Mouse (Mus musculus): ENCODE measurements around the gene Mfsd2b. TPM values are rescaled to one million over a fixed set of nuclear protein-coding genes. Genes with fewer than 3 reads are reported as not detected.
"Not testable (repeated sequence)": the region's sequence is repeated elsewhere in the genome, so short reads cannot be mapped to it uniquely, and the experiment has no call there.

The Mfsd2b gene
- polyA plus RNA-seq (2015; fragmentation: Nextera tagmentation; extraction: Ambion mirVana), result 3.3 and 3.4 TPM in 2 replicates

- Histone ChIP-seq H3K4me3 (replicated peaks; ENCODE audit: low read length) (peak within 1 kb of the TSS; percentile 35), H3K36me3 (ENCODE audit: control insufficient read depth, insufficient read depth, low read length) (peaks cover 5% of the 10 kb centered on the region; the same call in 1 of the 2 replicates), H3K27me3 (ENCODE audit: control insufficient read depth, insufficient read depth, low read length) (0 out of 2 replicates have a peak, but pooled peaks cover 2% of the 10 kb centered on the region), H3K27ac (ENCODE audit: low read length) (no peak within 1 kb of the TSS), H3K4me2 (ENCODE audit: low read depth, low read length) (peak within 1 kb of the TSS; percentile 67), H3K4me1 (ENCODE audit: control insufficient read depth, insufficient read depth, low read length) (peaks cover 6% of the 10 kb centered on the region), H3K9me3 (replicated peaks; ENCODE audit: control insufficient read depth, low read length) (no peaks in the 10 kb centered on the region), H3K9ac (ENCODE audit: low read length) (peak within 1 kb of the TSS; percentile 61)
- 1% methylated on average over 24 of the region's 24 CpGs for WGBS
- ATAC-seq (ENCODE audit: insufficient read depth, low FRiP score), result peak; percentile 90
These were observed at the start of gene Mfsd2b for GRCm38 (mm10) chr12:4874161-4874927. Gene Mfsd2b (minus strand): TSS chr12:4874359.

GRCm38 (mm10) chr12:4917805-4918591 is 43.8 kb upstream of the Mfsd2b start:
- Histone ChIP-seq H3K27me3 (ENCODE audit: control insufficient read depth, insufficient read depth, low read length) (no peaks in the 10 kb centered on the region), H3K4me1 (ENCODE audit: control insufficient read depth, insufficient read depth, low read length) (peaks cover 6% of the 10 kb centered on the region), H3K9me3 (replicated peaks; ENCODE audit: control insufficient read depth, low read length) (no peaks in the 10 kb centered on the region), H3K9ac (ENCODE audit: low read length) (peak overlapping the region; percentile 96), H3K4me2 (ENCODE audit: low read depth, low read length) (peak overlapping the region; percentile 82), H3K27ac (ENCODE audit: low read length) (peak overlapping the region; percentile 97), H3K36me3 (ENCODE audit: control insufficient read depth, insufficient read depth, low read length) (no peaks in the 10 kb centered on the region), H3K4me3 (replicated peaks; ENCODE audit: low read length) (peak overlapping the region; percentile 84)
- under 1% methylated on average over 48 of the region's 48 CpGs for WGBS
- ATAC-seq (ENCODE audit: insufficient read depth, low FRiP score), result peak; percentile 48

- peak; percentile 98 for ATAC-seq (ENCODE audit: insufficient read depth, low FRiP score)
- Histone ChIP-seq H3K36me3 (ENCODE audit: control insufficient read depth, insufficient read depth, low read length) (no peaks in the 10 kb centered on the region), H3K27me3 (ENCODE audit: control insufficient read depth, insufficient read depth, low read length) (no peaks in the 10 kb centered on the region), H3K9ac (ENCODE audit: low read length) (peak within 1 kb of the TSS; percentile 96), H3K4me1 (ENCODE audit: control insufficient read depth, insufficient read depth, low read length) (peaks cover 6% of the 10 kb centered on the region), H3K27ac (ENCODE audit: low read length) (peak within 1 kb of the TSS; percentile 97), H3K4me2 (ENCODE audit: low read depth, low read length) (peak within 1 kb of the TSS; percentile 82), H3K9me3 (replicated peaks; ENCODE audit: control insufficient read depth, low read length) (no peaks in the 10 kb centered on the region), H3K4me3 (replicated peaks; ENCODE audit: low read length) (peak within 1 kb of the TSS; percentile 84)
- WGBS, result under 1% methylated on average over 74 of the region's 89 CpGs
These were observed 43.0 kb upstream of the Mfsd2b start, which contains the start of gene Atad2b for GRCm38 (mm10) chr12:4916994-4917804. Gene Atad2b (plus strand): TSS chr12:4917353.

- Histone ChIP-seq H3K9me3 (replicated peaks; ENCODE audit: control insufficient read depth, low read length) (no peaks in the 10 kb centered on the region), H3K27me3 (ENCODE audit: control insufficient read depth, insufficient read depth, low read length) (no peaks in the 10 kb centered on the region), H3K4me1 (ENCODE audit: control insufficient read depth, insufficient read depth, low read length) (peaks cover 4% of the 10 kb centered on the region), H3K36me3 (ENCODE audit: control insufficient read depth, insufficient read depth, low read length) (no peaks in the 10 kb centered on the region), H3K4me2 (ENCODE audit: low read depth, low read length) (no peak overlapping the region), H3K27ac (ENCODE audit: low read length) (no peak overlapping the region), H3K9ac (ENCODE audit: low read length) (no peak overlapping the region), H3K4me3 (replicated peaks; ENCODE audit: low read length) (no peak overlapping the region)
- 87% methylated on average over 3 of the region's 3 CpGs for WGBS
- no peak for ATAC-seq (ENCODE audit: insufficient read depth, low FRiP score)
These were observed 40.8 kb upstream of the Mfsd2b start for GRCm38 (mm10) chr12:4914944-4915343.

- Histone ChIP-seq H3K9me3 (replicated peaks; ENCODE audit: control insufficient read depth, low read length) (no peaks in the 10 kb centered on the region), H3K36me3 (ENCODE audit: control insufficient read depth, insufficient read depth, low read length) (no peaks in the 10 kb centered on the region), H3K27me3 (ENCODE audit: control insufficient read depth, insufficient read depth, low read length) (no peaks in the 10 kb centered on the region), H3K9ac (ENCODE audit: low read length) (no peak overlapping the region), H3K27ac (ENCODE audit: low read length) (no peak overlapping the region), H3K4me3 (replicated peaks; ENCODE audit: low read length) (no peak overlapping the region), H3K4me2 (ENCODE audit: low read depth, low read length) (no peak overlapping the region), H3K4me1 (ENCODE audit: control insufficient read depth, insufficient read depth, low read length) (peaks cover 4% of the 10 kb centered on the region)
- no peak for ATAC-seq (ENCODE audit: insufficient read depth, low FRiP score)
- 53% methylated on average over 3 of the region's 3 CpGs for WGBS
These were observed 40.3 kb upstream of the Mfsd2b start for GRCm38 (mm10) chr12:4914441-4914840.

- Histone ChIP-seq H3K4me2 (ENCODE audit: low read depth, low read length) (no peak overlapping the region), H3K9ac (ENCODE audit: low read length) (no peak overlapping the region), H3K27me3 (ENCODE audit: control insufficient read depth, insufficient read depth, low read length) (no peaks in the 10 kb centered on the region), H3K27ac (ENCODE audit: low read length) (no peak overlapping the region), H3K36me3 (ENCODE audit: control insufficient read depth, insufficient read depth, low read length) (no peaks in the 10 kb centered on the region), H3K9me3 (replicated peaks; ENCODE audit: control insufficient read depth, low read length) (no peaks in the 10 kb centered on the region), H3K4me1 (ENCODE audit: control insufficient read depth, insufficient read depth, low read length) (no peaks in the 10 kb centered on the region; the same call in none of the 2 replicates), H3K4me3 (replicated peaks; ENCODE audit: low read length) (no peak overlapping the region)
- 78% methylated on average over 4 of the region's 4 CpGs for WGBS
- no peak for ATAC-seq (ENCODE audit: insufficient read depth, low FRiP score)
These were observed 37.6 kb upstream of the Mfsd2b start for GRCm38 (mm10) chr12:4911716-4912115.

- not testable (repeated sequence) for H3K27me3 ChIP-seq (ENCODE audit: control insufficient read depth, insufficient read depth, low read length); H3K27ac ChIP-seq (ENCODE audit: low read length); ATAC-seq (ENCODE audit: insufficient read depth, low FRiP score); H3K4me3 ChIP-seq (replicated peaks; ENCODE audit: low read length); H3K4me1 ChIP-seq (ENCODE audit: control insufficient read depth, insufficient read depth, low read length); H3K9ac ChIP-seq (ENCODE audit: low read length); H3K4me2 ChIP-seq (ENCODE audit: low read depth, low read length); H3K36me3 ChIP-seq (ENCODE audit: control insufficient read depth, insufficient read depth, low read length); H3K9me3 ChIP-seq (replicated peaks; ENCODE audit: control insufficient read depth, low read length)
- 95% methylated on average over 1 of the region's 1 CpGs for WGBS
These were observed 36.3 kb upstream of the Mfsd2b start for GRCm38 (mm10) chr12:4910496-4910895.

- 87% methylated on average over 7 of the region's 7 CpGs for WGBS
- Histone ChIP-seq H3K9ac (ENCODE audit: low read length) (no peak overlapping the region), H3K4me1 (ENCODE audit: control insufficient read depth, insufficient read depth, low read length) (no peaks in the 10 kb centered on the region; the same call in 1 of the 2 replicates), H3K4me2 (ENCODE audit: low read depth, low read length) (no peak overlapping the region), H3K9me3 (replicated peaks; ENCODE audit: control insufficient read depth, low read length) (no peaks in the 10 kb centered on the region), H3K27me3 (ENCODE audit: control insufficient read depth, insufficient read depth, low read length) (no peaks in the 10 kb centered on the region), H3K27ac (ENCODE audit: low read length) (no peak overlapping the region), H3K36me3 (ENCODE audit: control insufficient read depth, insufficient read depth, low read length) (no peaks in the 10 kb centered on the region), H3K4me3 (replicated peaks; ENCODE audit: low read length) (no peak overlapping the region)
- ATAC-seq (ENCODE audit: insufficient read depth, low FRiP score), result no peak
These were observed 34.2 kb upstream of the Mfsd2b start for GRCm38 (mm10) chr12:4908391-4908790.

Data from stomach, embryonic 16.5 days (tissue).